Mouse (Mus musculus) CH12.LX (cell line): ENCODE results near the gene Stat2. TPM values are rescaled to one million over a fixed set of nuclear protein-coding genes. Genes with fewer than 3 reads are reported as not detected.

Experiments
- DNase-seq: peaks from one replicate; pipeline ENCODE4 v3.0.0-alpha.2; 2013; ENCODE audit errors: extremely low read depth
- H3K27ac ChIP-seq: 2 replicates; pipeline ENCODE4 v1.5.1; 2012; ENCODE audit warnings: low read depth, mild to moderate bottlenecking, control low read depth, moderate library complexity; ENCODE audit not compliant: insufficient read depth
- H3K27me3 ChIP-seq: replicated peaks from 2 replicates; pipeline ENCODE3; 2012; ENCODE audit warnings: inconsistent platforms
- H3K36me3 ChIP-seq, 2 experiments: replicated peaks in 1 of 2; 2 replicates each; pipeline versions ENCODE3 to v1.6.1; 2012; ENCODE audit warnings: inconsistent platforms in 1 of 2, low read length in 1 of 2, mild to moderate bottlenecking in 1 of 2, mixed read lengths in 1 of 2, moderate library complexity in 1 of 2; ENCODE audit not compliant: control insufficient read depth in 1 of 2, insufficient read depth in 1 of 2
- H3K4me1 ChIP-seq, 2 experiments: 2 replicates each; pipeline ENCODE4 v1.6.1; 2012; ENCODE audit warnings: inconsistent platforms in 1 of 2, moderate library complexity in 1 of 2; ENCODE audit not compliant: insufficient read depth in 2 of 2, control insufficient read depth in 1 of 2
- H3K4me2 ChIP-seq: 2 replicates; pipeline ENCODE4 v1.6.1; 2012; ENCODE audit warnings: low read depth, mild to moderate bottlenecking, control low read depth; ENCODE audit not compliant: poor library complexity, insufficient read depth, severe bottlenecking
- H3K4me3 ChIP-seq, 3 experiments: fragments of 150-350 bp in 1 of 3; sonication (generic) in 1 of 3; replicated peaks in 1 of 3; 2 replicates each; pipeline versions ENCODE3 to v1.5.1; 2011 to 2012; ENCODE audit warnings: low read depth in 2 of 3, low read length in 2 of 3, mild to moderate bottlenecking in 2 of 3, moderate library complexity in 2 of 3, control low read depth in 1 of 3, improper control_type of control experiment in 1 of 3, inconsistent platforms in 1 of 3, mixed read lengths in 1 of 3; ENCODE audit not compliant: poor library complexity in 1 of 3
- H3K79me2 ChIP-seq: replicated peaks from 2 replicates; pipeline ENCODE4 v1.6.1; 2012; ENCODE audit warnings: mild to moderate bottlenecking, moderate library complexity; ENCODE audit not compliant: control insufficient read depth, poor library complexity, insufficient read depth, severe bottlenecking; ENCODE audit errors: extremely low read depth
- H3K9ac ChIP-seq: 2 replicates; pipeline ENCODE4 v1.6.1; 2012; ENCODE audit warnings: low read depth, mild to moderate bottlenecking, control low read depth, moderate library complexity; ENCODE audit not compliant: insufficient read depth
- H3K9me3 ChIP-seq: replicated peaks from 2 replicates; pipeline ENCODE3; 2012; ENCODE audit warnings: low read length, inconsistent platforms, mixed read lengths
- GABPA ChIP-seq: IDR thresholded peaks from 2 replicates; pipeline ENCODE4 v1.6.1; 2012; ENCODE audit warnings: low read depth, low read length, improper control_type of control experiment, inconsistent platforms; ENCODE audit not compliant: insufficient replicate concordance
- HCFC1 ChIP-seq: IDR thresholded peaks from 2 replicates; pipeline ENCODE4 v1.6.1; 2012; ENCODE audit warnings: low read depth, mild to moderate bottlenecking, inconsistent platforms, low read length, improper control_type of control experiment
- MAX ChIP-seq: IDR thresholded peaks from 2 replicates; pipeline ENCODE4 v1.6.1; 2011; ENCODE audit warnings: low read length, improper control_type of control experiment
- MAZ ChIP-seq: IDR thresholded peaks from 2 replicates; pipeline ENCODE4 v1.6.1; 2012; ENCODE audit warnings: low read depth, mild to moderate bottlenecking, inconsistent platforms, low read length, improper control_type of control experiment, moderate library complexity
- MXI1 ChIP-seq: IDR thresholded peaks from 2 replicates; pipeline ENCODE4 v1.6.1; 2011; ENCODE audit warnings: mild to moderate bottlenecking, low read depth, low read length, improper control_type of control experiment
- POLR2AphosphoS2 ChIP-seq: IDR thresholded peaks from 2 replicates; pipeline ENCODE4 v1.6.1; 2011; ENCODE audit warnings: low read depth, low read length, improper control_type of control experiment
- SIN3A ChIP-seq: IDR thresholded peaks from 2 replicates; pipeline ENCODE4 v1.6.1; 2012; ENCODE audit warnings: low read length, improper control_type of control experiment, inconsistent platforms
- TBP ChIP-seq: conservative IDR thresholded peaks from 2 replicates; pipeline ENCODE4 v1.6.1; 2011; ENCODE audit warnings: low read depth, low read length, improper control_type of control experiment
- ZKSCAN1 ChIP-seq: IDR thresholded peaks from 2 replicates; pipeline ENCODE4 v1.6.1; 2012; ENCODE audit warnings: low read depth, inconsistent platforms, low read length, improper control_type of control experiment, borderline replicate concordance
- ZMIZ1 ChIP-seq: IDR thresholded peaks from 2 replicates; pipeline ENCODE4 v1.6.1; 2012; ENCODE audit warnings: low read depth, mild to moderate bottlenecking, inconsistent platforms, low read length, improper control_type of control experiment
- ZNF384 ChIP-seq: IDR thresholded peaks from 2 replicates; pipeline ENCODE4 v1.6.1; 2012; ENCODE audit warnings: low read depth, low read length, improper control_type of control experiment, inconsistent platforms
- dilution Hi-C: fragments of 300-500 bp; cut with MboI; formaldehyde crosslinking; loops from 2 replicates; pipeline ENCODE4 v1.14.3; 2020; ENCODE audit warnings: low sequenced_read_pairs; ENCODE audit not compliant: extremely low pct_unique_long_range_greater_than_20kb, extremely low pct_ligation_motif_present
- in situ Hi-C: fragments of 300-500 bp; cut with MboI; formaldehyde crosslinking; loops from 3 replicates; pipeline ENCODE4 v1.14.3; 2019; ENCODE audit warnings: low sequenced_read_pairs, low pct_ligation_motif_present, low pct_unique_long_range_greater_than_20kb, mixed read lengths
- polyA plus RNA-seq: library from polyadenylated mRNA; unstranded; fragments of >175 nt; gene quantifications from 2 replicates; pipeline ENCODE4 v1.2.1, GENCODE M21; 2012; ENCODE audit warnings: low read depth; ENCODE audit not compliant: insufficient read length
- total RNA-seq, 2 experiments: library from RNA; depleted of rRNA; stranded (reverse); fragments of 300-350 nt in 1 of 2; fragments of >200 nt in 1 of 2; gene quantifications; 2 replicates each; pipeline ENCODE4 v1.2.3; 2012 to 2014

Gene Stat2
- total and polyA plus RNA-seq, 3 experiments = 3.3 to 14.6 (median 12.5) TPM

- dilution Hi-C loops = no loop called here
- no peak overlapping the region for H3K27ac ChIP-seq
Measured at GRCm38 (mm10) chr10:128247020-128247732, 23.2 kb upstream of the Stat2 start.

DNA sequence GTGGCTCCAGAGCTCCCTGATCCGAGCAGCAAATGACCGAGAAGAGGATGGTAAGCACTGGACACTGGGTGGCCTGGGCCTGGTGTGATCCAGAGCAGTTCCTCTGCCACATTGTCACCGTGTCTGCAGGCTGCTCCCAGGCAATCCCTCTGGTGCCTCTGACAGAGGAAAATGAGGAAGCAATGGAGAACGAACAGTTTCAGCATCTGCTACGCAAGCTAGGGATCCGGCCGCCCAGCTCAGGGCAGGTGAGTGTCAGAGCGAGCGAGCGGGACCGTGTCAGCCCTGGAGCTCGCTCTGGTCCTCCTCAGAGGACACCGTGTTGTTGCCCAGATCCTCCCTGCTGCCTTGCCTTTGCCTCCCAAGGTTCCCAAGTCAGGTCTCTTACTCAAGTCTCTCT lies 19.8 kb upstream of the Stat2 start:
- no peak overlapping the region for H3K27ac ChIP-seq
- H3K79me2 ChIP-seq = no peaks in the 10 kb centered on the region
- H3K27me3 ChIP-seq = no peaks in the 10 kb centered on the region
- no peak overlapping the region for H3K4me3 ChIP-seq
- no peak overlapping the region for H3K9ac ChIP-seq
- no peaks in the 10 kb centered on the region for H3K9me3 ChIP-seq
- no peak for TF ChIP-seq SIN3A
- TF ChIP-seq MXI1 = no peak
- dilution Hi-C loops (no loop called here), in situ Hi-C loops (loop anchor here (5.0 kb wide), 1 partner anchor 37 kb away; no protein-coding TSS in a partner anchor)
- no peak overlapping the region for H3K4me2 ChIP-seq
- H3K4me1 ChIP-seq = no peaks in the 10 kb centered on the region
- peaks cover 66 to 89% of the 10 kb centered on the region in 2 experiments for H3K36me3 ChIP-seq
- DNase-seq = no peak

More at GRCm38 (mm10) chr10:128247020-128247732, 23.2 kb upstream of the Stat2 start:
- TF ChIP-seq HCFC1 = no peak
- TF ChIP-seq MAZ = no peak
- TF ChIP-seq TBP = no peak
- H3K36me3 ChIP-seq = peaks cover 83 to 97% of the 10 kb centered on the region in 2 experiments
- H3K4me3 ChIP-seq = no peak overlapping the region
- H3K4me1 ChIP-seq = no peaks in the 10 kb centered on the region
- H3K9ac ChIP-seq = no peak overlapping the region
- no peak overlapping the region for H3K4me2 ChIP-seq
- H3K79me2 ChIP-seq = no peaks in the 10 kb centered on the region
- DNase-seq = no peak
- H3K27me3 ChIP-seq = no peaks in the 10 kb centered on the region
- H3K9me3 ChIP-seq = no peaks in the 10 kb centered on the region
- in situ Hi-C loops = no loop called here

DNA sequence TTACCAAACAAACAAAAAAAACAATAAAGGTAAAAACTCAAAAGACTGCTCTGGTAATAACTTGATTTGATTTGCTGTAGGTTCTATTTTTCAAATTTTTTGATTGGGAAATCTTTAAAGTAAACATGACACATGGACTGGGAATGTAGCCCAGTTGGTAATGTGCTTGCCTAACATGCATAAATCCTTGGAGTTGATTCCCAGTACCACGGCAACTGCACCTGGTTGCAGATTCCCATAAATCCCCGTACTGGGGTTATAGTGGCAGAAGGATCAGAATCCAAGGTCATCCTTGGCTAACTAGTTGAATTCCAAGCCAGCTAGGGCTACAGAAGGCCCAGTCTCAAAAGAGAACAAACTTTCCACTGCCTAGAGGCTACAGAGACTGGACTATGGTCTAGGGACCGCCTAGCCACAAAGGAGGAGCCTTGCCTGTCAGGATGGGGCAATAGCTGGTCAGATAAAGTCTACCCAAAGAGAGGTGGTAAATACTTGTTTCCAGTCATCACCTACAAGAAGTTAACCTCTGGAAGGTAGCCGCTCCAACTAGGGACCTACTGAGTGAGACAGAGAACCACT lies 16.6 kb upstream of the Stat2 start, which contains the start of gene Apon:
Apon (plus strand) TSS at position 420 of the 579 bp plus-strand sequence.
- H3K27ac ChIP-seq = no peak within 1 kb of the TSS
- TF ChIP-seq ZKSCAN1 (no peak), ZNF384 (no peak), MAX (no peak), POLR2AphosphoS2 (peak; percentile 50; the same call in 1 of the 2 replicates), ZMIZ1 (no peak), MXI1 (no peak), TBP (no peak), GABPA (no peak)
- TF ChIP-seq, all 38 proteins: peak for 1
- Histone ChIP-seq H3K4me3 (no peak within 1 kb of the TSS), H3K79me2 (no peaks in the 10 kb centered on the region), H3K9ac (no peak within 1 kb of the TSS), H3K27me3 (no peaks in the 10 kb centered on the region), H3K9me3 (no peaks in the 10 kb centered on the region), H3K4me2 (no peak within 1 kb of the TSS), H3K36me3 (peaks cover 35 to 58% of the 10 kb centered on the region in 2 experiments), H3K4me1 (peaks cover 13 to 26% of the 10 kb centered on the region in 2 experiments)
- DNase-seq = no peak
- dilution Hi-C loops = no loop called here
- in situ Hi-C loops = loop anchor here (5.0 kb wide), 1 partner anchor 34 kb away; no protein-coding TSS in a partner anchor
